Mouse (Mus musculus) heart, postnatal 10 days (tissue): ENCODE data around the gene Spn. TPM values are rescaled to one million over a fixed set of nuclear protein-coding genes. Genes with fewer than 3 reads are reported as not detected.
"Not testable (repeated sequence)": the region's sequence is repeated elsewhere in the genome, so short reads cannot be mapped to it uniquely, and the experiment has no call there.

ENCODE experiments used
- DNase-seq, 2 experiments: peaks; one replicate each; pipeline ENCODE4 v3.0.0; 2021
- intact Hi-C: fragments of 180-260 bp; cut with DNase I; formaldehyde crosslinking; loops from one replicate; pipeline ENCODE4 v1.15.1; 2025
- total RNA-seq, 2 experiments: library from RNA; stranded (reverse); gene quantifications; 2 replicates each; pipeline ENCODE4 v1.2.3; 2021

The Spn gene
- under 1 TPM; 0.72 to 0.84 TPM for total RNA-seq

- DNase-seq = no peak
- intact Hi-C loops = no loop called here
Observed at GRCm38 (mm10) chr7:127137262-127138017, at the start of gene Spn. Gene Spn, minus strand, starts transcription at chr7:127137823.

- no peak for DNase-seq
- intact Hi-C loops = loop anchor here (2.0 kb wide), 1 partner anchor 69 kb away; no protein-coding TSS in a partner anchor
Observed at GRCm38 (mm10) chr7:127187351-127187750, 49.7 kb upstream of the Spn start.

GRCm38 (mm10) chr7:127185601-127186000 is 48.0 kb upstream of the Spn start:
- intact Hi-C loops = loop anchor here (2.0 kb wide), 1 partner anchor 57 kb away; no protein-coding TSS in a partner anchor
- DNase-seq = no peak

GRCm38 (mm10) chr7:127184720-127185119 is 47.1 kb upstream of the Spn start:
- intact Hi-C loops = loop anchor here (2.0 to 5.0 kb wide), 2 partner anchors 42 to 56 kb away; no protein-coding TSS in a partner anchor
- no peak for DNase-seq

GRCm38 (mm10) chr7:127183828-127184227 is 46.2 kb upstream of the Spn start:
- intact Hi-C loops = loop anchor here (2.0 to 5.0 kb wide), 2 partner anchors 42 to 55 kb away; no protein-coding TSS in a partner anchor
- DNase-seq = peak in 1 of 2 experiments; percentile 43

GRCm38 (mm10) chr7:127183345-127183744 is 45.7 kb upstream of the Spn start:
- DNase-seq = no peak
- intact Hi-C loops = loop anchor here (5.0 kb wide), 1 partner anchor 41 kb away; no protein-coding TSS in a partner anchor

- intact Hi-C loops = loop anchor here (5.0 kb wide), 1 partner anchor 39 kb away; no protein-coding TSS in a partner anchor
- DNase-seq = not testable (repeated sequence)
Observed at GRCm38 (mm10) chr7:127181724-127182123, 44.1 kb upstream of the Spn start.

- intact Hi-C loops = loop anchor here (5.0 kb wide), 1 partner anchor 38 kb away; no protein-coding TSS in a partner anchor
- no peak for DNase-seq
Observed at GRCm38 (mm10) chr7:127180783-127181182, 43.2 kb upstream of the Spn start.

GRCm38 (mm10) chr7:127176937-127177336 is 39.3 kb upstream of the Spn start:
- intact Hi-C loops = no loop called here
- DNase-seq = no peak

- intact Hi-C loops = no loop called here
- DNase-seq = no peak
Observed at GRCm38 (mm10) chr7:127166501-127166900, 28.9 kb upstream of the Spn start.

GRCm38 (mm10) chr7:127165607-127166493 is 28.2 kb upstream of the Spn start:
- intact Hi-C loops = no loop called here
- no peak for DNase-seq

- no peak for DNase-seq
- intact Hi-C loops = no loop called here
Observed at GRCm38 (mm10) chr7:127164002-127164401, 26.4 kb upstream of the Spn start.

- no peak for DNase-seq
- intact Hi-C loops = no loop called here
Observed at GRCm38 (mm10) chr7:127162546-127162945, 24.9 kb upstream of the Spn start.

- intact Hi-C loops = no loop called here
- no peak for DNase-seq
Observed at GRCm38 (mm10) chr7:127157548-127157947, 19.9 kb upstream of the Spn start.

- intact Hi-C loops = no loop called here
- no peak for DNase-seq
Observed at GRCm38 (mm10) chr7:127153477-127153876, 15.9 kb upstream of the Spn start.

- intact Hi-C loops = no loop called here
- DNase-seq = no peak
Observed at GRCm38 (mm10) chr7:127152464-127152863, 14.8 kb upstream of the Spn start.

- intact Hi-C loops = no loop called here
- DNase-seq = peak in 1 of 2 experiments; percentile 9
Observed at GRCm38 (mm10) chr7:127147901-127148300, 10.3 kb upstream of the Spn start.

GRCm38 (mm10) chr7:127146267-127146603 is 8.6 kb upstream of the Spn start:
- DNase-seq = no peak
- intact Hi-C loops = no loop called here

GRCm38 (mm10) chr7:127145387-127146266 is 8.0 kb upstream of the Spn start:
- intact Hi-C loops = no loop called here
- no peak for DNase-seq

GRCm38 (mm10) chr7:127144412-127144811 is 6.8 kb upstream of the Spn start:
- no peak for DNase-seq
- intact Hi-C loops = loop anchor here (5.0 kb wide), 1 partner anchor 38 kb away; no protein-coding TSS in a partner anchor
